Mouse (Mus musculus) hematopoietic stem cell, adult 5-6 weeks (primary cell): ENCODE results near the gene Hcn1. TPM values are rescaled to one million over a fixed set of nuclear protein-coding genes. Genes with fewer than 3 reads are reported as not detected.
A peak's percentile ranks its signal among the peaks of the same experiment; 100 is the strongest.

Source experiments
- ATAC-seq, 2 experiments: fragments of 125-278 bp in 1 of 2; replicated peaks in 1 of 2; 2 replicates each; pipeline ENCODE4 v1.8.0; 2016 to 2017; ENCODE audit warnings: inconsistent platforms in 2 of 2, mild to moderate bottlenecking in 2 of 2, moderate number of reproducible peaks in 2 of 2, low read depth in 1 of 2, moderate TSS enrichment in 1 of 2; ENCODE audit not compliant: low FRiP score in 2 of 2, poor library complexity in 2 of 2, severe bottlenecking in 2 of 2, insufficient read depth in 1 of 2, low TSS enrichment in 1 of 2
- total RNA-seq: library from RNA; stranded (forward); fragments of 172-1452, 232-1000 nt; gene quantifications from 2 replicates; pipeline ENCODE4 v1.2.3, GENCODE M21; 2017

The Hcn1 gene
- total RNA-seq, result under 0.01 and 0.05 TPM in 2 replicates

- peak; percentile 88 to 90 for ATAC-seq
Measured at GRCm38 (mm10) chr13:117602181-117602580, at the start of gene Hcn1. Gene Hcn1, plus strand, starts transcription at chr13:117602320.

GRCm38 (mm10) chr13:117567251-117567650 is 34.9 kb upstream of the Hcn1 start:
- no peak for ATAC-seq

GRCm38 (mm10) chr13:117571747-117572146 is 30.4 kb upstream of the Hcn1 start:
- no peak for ATAC-seq

- no peak for ATAC-seq
Measured at GRCm38 (mm10) chr13:117594494-117595182, 7.5 kb upstream of the Hcn1 start.

- ATAC-seq, result no peak
Measured at GRCm38 (mm10) chr13:117595183-117595532, 7.0 kb upstream of the Hcn1 start.

GRCm38 (mm10) chr13:117601331-117601965 is 672 bp upstream of the Hcn1 start:
- no peak for ATAC-seq

- no peak for ATAC-seq
Measured at GRCm38 (mm10) chr13:117602617-117603358, 668 bp downstream of the Hcn1 start.

GRCm38 (mm10) chr13:117603421-117603820 is 1.3 kb downstream of the Hcn1 start:
- ATAC-seq, result no peak

GRCm38 (mm10) chr13:117604073-117604472 is 2.0 kb downstream of the Hcn1 start:
- ATAC-seq, result peak; percentile 63 to 67; a peak in 3 of 4 replicates

- no peak for ATAC-seq
Measured at GRCm38 (mm10) chr13:117604971-117605750, 3.0 kb downstream of the Hcn1 start.

GRCm38 (mm10) chr13:117611881-117612280 is 9.8 kb downstream of the Hcn1 start:
- ATAC-seq, result no peak

- ATAC-seq, result no peak
Measured at GRCm38 (mm10) chr13:117619544-117619943, 17.4 kb downstream of the Hcn1 start.

- no peak for ATAC-seq
Measured at GRCm38 (mm10) chr13:117657501-117657900, 55.4 kb downstream of the Hcn1 start.

GRCm38 (mm10) chr13:117658414-117659175 is 56.5 kb downstream of the Hcn1 start:
- no peak for ATAC-seq

- ATAC-seq, result no peak
Measured at GRCm38 (mm10) chr13:117659511-117659910, 57.4 kb downstream of the Hcn1 start.

GRCm38 (mm10) chr13:117662661-117663060 is 60.5 kb downstream of the Hcn1 start:
- peak; percentile 42 to 53; a peak in 2 of 4 replicates for ATAC-seq

GRCm38 (mm10) chr13:117669303-117669702 is 67.2 kb downstream of the Hcn1 start:
- ATAC-seq, result no peak
